Mouse (Mus musculus): Measurements from ENCODE around the gene D3Ertd751e. TPM values are rescaled to one million over a fixed set of nuclear protein-coding genes. Genes with fewer than 3 reads are reported as not detected.

The D3Ertd751e gene
- polyA plus RNA-seq (2014; fragmentation: Nextera tagmentation; extraction: Ambion mirVana), result 13.3 and 14.1 TPM in 2 replicates

GRCm38 (mm10) chr3:41742278-41742934 lies at the start of gene D3Ertd751e, which contains the start of gene Sclt1:
Gene D3Ertd751e, plus strand, starts transcription at chr3:41742611.
Gene Sclt1, minus strand, starts transcription at chr3:41742514.
- Histone ChIP-seq H3K27me3 (ENCODE audit: control insufficient read depth, insufficient read depth, low read length) (no peaks in the 10 kb centered on the region), H3K4me2 (ENCODE audit: low read depth, low read length) (peak within 1 kb of the TSS; percentile 66), H3K9me3 (ENCODE audit: control insufficient read depth, low read length) (no peaks in the 10 kb centered on the region), H3K4me3 (ENCODE audit: low read depth, low read length) (peak within 1 kb of the TSS; percentile 76), H3K9ac (replicated peaks; ENCODE audit: low read depth, low read length) (peak within 1 kb of the TSS; percentile 84), H3K36me3 (ENCODE audit: control insufficient read depth, insufficient read depth, low read length) (no peaks in the 10 kb centered on the region), H3K4me1 (ENCODE audit: control insufficient read depth, insufficient read depth, low read length) (peaks cover 10% of the 10 kb centered on the region; the same call in 1 of the 2 replicates), H3K27ac (ENCODE audit: low read depth, low read length) (peak within 1 kb of the TSS; percentile 96)
- ATAC-seq (ENCODE audit: low read depth), result peak; percentile 99
- under 1% methylated on average over 66 of the region's 66 CpGs for WGBS

GRCm38 (mm10) chr3:41695681-41696080 lies 46.7 kb upstream of the D3Ertd751e start:
- Histone ChIP-seq H3K27me3 (ENCODE audit: control insufficient read depth, insufficient read depth, low read length) (no peaks in the 10 kb centered on the region), H3K4me1 (ENCODE audit: control insufficient read depth, insufficient read depth, low read length) (no peaks in the 10 kb centered on the region), H3K9me3 (ENCODE audit: control insufficient read depth, low read length) (no peaks in the 10 kb centered on the region), H3K4me3 (ENCODE audit: low read depth, low read length) (no peak overlapping the region), H3K4me2 (ENCODE audit: low read depth, low read length) (no peak overlapping the region), H3K9ac (replicated peaks; ENCODE audit: low read depth, low read length) (no peak overlapping the region), H3K27ac (ENCODE audit: low read depth, low read length) (no peak overlapping the region), H3K36me3 (ENCODE audit: control insufficient read depth, insufficient read depth, low read length) (no peaks in the 10 kb centered on the region)
- 79% methylated on average over 1 of the region's 1 CpGs for WGBS
- no peak for ATAC-seq (ENCODE audit: low read depth)

GRCm38 (mm10) chr3:41741601-41742277 lies 672 bp upstream of the D3Ertd751e start:
- Histone ChIP-seq H3K27ac (ENCODE audit: low read depth, low read length) (peak overlapping the region; percentile 96), H3K36me3 (ENCODE audit: control insufficient read depth, insufficient read depth, low read length) (no peaks in the 10 kb centered on the region), H3K9me3 (ENCODE audit: control insufficient read depth, low read length) (no peaks in the 10 kb centered on the region), H3K9ac (replicated peaks; ENCODE audit: low read depth, low read length) (peak overlapping the region; percentile 84), H3K4me2 (ENCODE audit: low read depth, low read length) (peak overlapping the region; percentile 61), H3K4me3 (ENCODE audit: low read depth, low read length) (peak overlapping the region; percentile 76), H3K4me1 (ENCODE audit: control insufficient read depth, insufficient read depth, low read length) (peaks cover 10% of the 10 kb centered on the region; the same call in 1 of the 2 replicates), H3K27me3 (ENCODE audit: control insufficient read depth, insufficient read depth, low read length) (no peaks in the 10 kb centered on the region)
- WGBS, result under 1% methylated on average over 39 of the region's 39 CpGs
- ATAC-seq (ENCODE audit: low read depth), result peak; percentile 83

DNA sequence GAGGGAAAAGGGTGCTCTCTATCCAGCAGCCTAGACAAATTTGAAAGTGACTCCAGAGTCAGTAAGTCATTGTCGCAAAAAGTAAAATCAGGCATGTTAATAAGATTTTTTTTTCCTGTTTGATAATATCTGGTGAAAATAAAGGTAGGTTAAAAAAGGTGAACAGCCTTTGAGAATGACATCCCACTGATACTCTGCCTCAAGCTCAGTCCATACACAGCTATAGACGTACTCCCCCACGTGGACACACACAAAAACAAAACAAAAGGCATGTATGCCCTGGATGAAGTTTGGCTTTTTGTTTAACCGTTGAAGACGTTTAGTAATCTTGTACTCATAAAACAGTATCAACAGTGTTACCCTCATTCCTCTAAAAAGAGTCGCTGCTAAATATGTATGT lies 1.0 kb downstream of the D3Ertd751e start:
- 43% methylated on average over 6 of the region's 6 CpGs for WGBS
- H3K27me3 ChIP-seq (ENCODE audit: control insufficient read depth, insufficient read depth, low read length), result no peaks in the 10 kb centered on the region
- H3K36me3 ChIP-seq (ENCODE audit: control insufficient read depth, insufficient read depth, low read length), result no peaks in the 10 kb centered on the region
- peak overlapping the region; percentile 76; the same call in 1 of the 2 replicates for H3K4me3 ChIP-seq (ENCODE audit: low read depth, low read length)
- peak overlapping the region; percentile 66 for H3K4me2 ChIP-seq (ENCODE audit: low read depth, low read length)
- no peak overlapping the region; the same call in 1 of the 2 replicates for H3K27ac ChIP-seq (ENCODE audit: low read depth, low read length)
- H3K4me1 ChIP-seq (ENCODE audit: control insufficient read depth, insufficient read depth, low read length), result peaks cover 10% of the 10 kb centered on the region; the same call in 1 of the 2 replicates
- H3K9me3 ChIP-seq (ENCODE audit: control insufficient read depth, low read length), result no peaks in the 10 kb centered on the region
- ATAC-seq (ENCODE audit: low read depth), result no peak
- H3K9ac ChIP-seq (replicated peaks; ENCODE audit: low read depth, low read length), result no peak overlapping the region

DNA sequence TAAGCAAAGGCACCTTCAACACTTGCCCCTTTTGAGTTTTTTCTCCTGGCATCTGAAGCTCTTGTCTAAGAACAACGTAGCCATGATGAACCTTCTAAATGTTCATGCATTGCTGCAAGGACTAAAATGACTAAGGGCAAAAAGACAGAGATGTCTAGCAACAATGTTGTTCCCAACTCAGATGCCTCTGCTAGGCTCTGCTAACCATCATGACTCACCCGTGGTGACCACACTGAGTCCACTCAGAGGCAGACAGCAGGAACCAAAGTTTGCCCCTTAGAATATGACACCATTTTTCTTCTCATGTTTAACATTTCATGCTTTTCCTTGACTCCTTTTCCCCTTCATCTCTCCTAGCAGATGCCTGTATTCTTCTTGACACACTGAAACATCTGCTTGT lies 12.1 kb downstream of the D3Ertd751e start:
- 86% methylated on average over 2 of the region's 2 CpGs for WGBS
- Histone ChIP-seq H3K27ac (ENCODE audit: low read depth, low read length) (no peak overlapping the region), H3K27me3 (ENCODE audit: control insufficient read depth, insufficient read depth, low read length) (no peaks in the 10 kb centered on the region), H3K9ac (replicated peaks; ENCODE audit: low read depth, low read length) (no peak overlapping the region), H3K36me3 (ENCODE audit: control insufficient read depth, insufficient read depth, low read length) (no peaks in the 10 kb centered on the region), H3K9me3 (ENCODE audit: control insufficient read depth, low read length) (no peaks in the 10 kb centered on the region), H3K4me1 (ENCODE audit: control insufficient read depth, insufficient read depth, low read length) (no peaks in the 10 kb centered on the region), H3K4me3 (ENCODE audit: low read depth, low read length) (no peak overlapping the region), H3K4me2 (ENCODE audit: low read depth, low read length) (no peak overlapping the region)
- ATAC-seq (ENCODE audit: low read depth), result no peak

DNA sequence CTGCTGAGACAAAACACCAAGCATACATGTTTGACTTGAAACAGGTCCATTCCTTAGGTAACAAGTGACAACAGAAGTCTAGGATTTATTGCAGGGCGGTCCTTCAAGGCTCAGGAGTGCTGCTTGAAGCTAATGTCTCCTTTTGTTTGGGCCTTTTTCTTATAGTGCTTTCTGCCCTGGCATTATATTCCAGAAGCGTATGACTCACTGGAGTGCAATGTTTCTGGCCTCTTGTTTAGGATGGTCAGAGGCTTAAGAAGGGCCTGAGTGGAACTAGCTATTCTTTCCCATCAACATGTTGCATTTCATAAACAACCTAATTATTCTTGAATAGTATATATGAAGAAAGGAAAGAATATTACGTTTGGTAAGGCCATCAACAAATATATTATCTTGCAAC lies 19.7 kb downstream of the D3Ertd751e start:
- WGBS, result 90% methylated on average over 3 of the region's 3 CpGs
- Histone ChIP-seq H3K27ac (ENCODE audit: low read depth, low read length) (no peak overlapping the region), H3K4me3 (ENCODE audit: low read depth, low read length) (no peak overlapping the region), H3K9ac (replicated peaks; ENCODE audit: low read depth, low read length) (no peak overlapping the region), H3K4me1 (ENCODE audit: control insufficient read depth, insufficient read depth, low read length) (no peaks in the 10 kb centered on the region), H3K27me3 (ENCODE audit: control insufficient read depth, insufficient read depth, low read length) (no peaks in the 10 kb centered on the region), H3K9me3 (ENCODE audit: control insufficient read depth, low read length) (no peaks in the 10 kb centered on the region), H3K36me3 (ENCODE audit: control insufficient read depth, insufficient read depth, low read length) (no peaks in the 10 kb centered on the region), H3K4me2 (ENCODE audit: low read depth, low read length) (no peak overlapping the region)
- ATAC-seq (ENCODE audit: low read depth), result no peak

GRCm38 (mm10) chr3:41812447-41812846 lies 70.0 kb downstream of the D3Ertd751e start:
- H3K4me3 ChIP-seq (ENCODE audit: low read depth, low read length), result no peak overlapping the region
- no peak overlapping the region for H3K27ac ChIP-seq (ENCODE audit: low read depth, low read length)
- no peak overlapping the region for H3K4me2 ChIP-seq (ENCODE audit: low read depth, low read length)
- H3K9ac ChIP-seq (replicated peaks; ENCODE audit: low read depth, low read length), result no peak overlapping the region
- no peaks in the 10 kb centered on the region for H3K36me3 ChIP-seq (ENCODE audit: control insufficient read depth, insufficient read depth, low read length)
- H3K9me3 ChIP-seq (ENCODE audit: control insufficient read depth, low read length), result no peaks in the 10 kb centered on the region
- H3K4me1 ChIP-seq (ENCODE audit: control insufficient read depth, insufficient read depth, low read length), result no peaks in the 10 kb centered on the region
- H3K27me3 ChIP-seq (ENCODE audit: control insufficient read depth, insufficient read depth, low read length), result no peaks in the 10 kb centered on the region
- ATAC-seq (ENCODE audit: low read depth), result no peak
